Mouse (Mus musculus): ENCODE results near the gene Clmp.
"Not testable (repeated sequence)": the region's sequence is repeated elsewhere in the genome, so short reads cannot be mapped to it uniquely, and the experiment has no call there.

Gene Clmp

GRCm38 (mm10) chr9:40731591-40732048 lies 45.9 kb downstream of the Clmp start:
- no peak for DNase-seq (ENCODE audit: low spot score)

GRCm38 (mm10) chr9:40732302-40732701 lies 46.5 kb downstream of the Clmp start:
- DNase-seq (ENCODE audit: low spot score): no peak

DNA sequence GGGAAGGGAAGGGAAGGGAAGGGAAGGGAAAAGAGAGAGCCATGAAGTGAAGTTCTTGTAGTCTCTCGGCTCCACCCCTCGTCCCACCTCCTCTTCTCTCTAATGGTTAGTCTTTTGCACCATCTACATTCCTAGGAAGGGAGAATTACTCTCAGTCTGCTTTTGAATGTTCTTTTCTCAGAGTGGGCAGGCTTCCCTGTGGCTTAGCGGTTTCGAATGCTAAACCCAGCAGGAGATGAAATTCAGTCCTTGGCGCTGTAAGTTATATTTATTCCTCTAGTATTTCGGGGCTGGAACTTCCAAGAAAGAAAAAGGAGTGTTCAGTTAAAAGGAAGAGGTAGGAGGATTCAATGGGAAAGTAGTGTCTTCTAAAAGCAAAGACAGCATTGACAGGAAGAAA lies 51.4 kb downstream of the Clmp start:
- peak; percentile 30 for DNase-seq (ENCODE audit: low spot score)

DNA sequence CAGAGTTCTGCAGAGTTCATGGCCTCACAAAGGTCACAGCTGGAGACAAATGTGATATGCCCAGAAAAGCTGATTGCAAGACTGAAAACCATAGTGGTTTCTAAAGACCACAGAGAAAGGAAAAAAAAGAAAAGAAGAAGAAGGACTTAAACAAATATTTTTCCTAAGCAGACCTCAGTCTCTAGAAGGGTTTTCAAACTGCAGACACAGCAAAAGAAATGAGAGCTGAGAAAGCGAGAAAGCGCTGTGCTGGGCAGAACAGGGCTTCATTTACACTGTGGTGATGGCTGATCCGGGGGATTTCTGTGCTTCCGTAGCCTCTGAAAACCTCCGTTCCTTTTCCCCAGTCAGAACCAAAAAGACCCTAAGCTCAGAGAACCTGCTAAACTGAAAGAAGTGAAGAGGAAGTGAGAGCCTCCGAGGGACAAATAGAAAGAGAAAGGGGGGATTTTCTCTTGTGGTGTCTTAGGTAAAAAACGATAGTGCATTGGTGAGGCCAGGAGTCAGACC lies 57.8 kb downstream of the Clmp start:
- DNase-seq (ENCODE audit: low spot score): no peak

GRCm38 (mm10) chr9:40744233-40744632 lies 58.5 kb downstream of the Clmp start:
- no peak for DNase-seq (ENCODE audit: low spot score)

- DNase-seq (ENCODE audit: low spot score): no peak
These were observed 61.0 kb downstream of the Clmp start for GRCm38 (mm10) chr9:40746796-40747195.

GRCm38 (mm10) chr9:40747249-40747648 lies 61.5 kb downstream of the Clmp start:
- DNase-seq (ENCODE audit: low spot score): no peak

GRCm38 (mm10) chr9:40749832-40750620 lies 64.3 kb downstream of the Clmp start:
- DNase-seq (ENCODE audit: low spot score): no peak

GRCm38 (mm10) chr9:40751749-40752148 lies 66.0 kb downstream of the Clmp start:
- no peak for DNase-seq (ENCODE audit: low spot score)

GRCm38 (mm10) chr9:40756401-40756800 lies 70.6 kb downstream of the Clmp start:
- no peak for DNase-seq (ENCODE audit: low spot score)

GRCm38 (mm10) chr9:40757105-40757626 lies 71.4 kb downstream of the Clmp start:
- no peak for DNase-seq (ENCODE audit: low spot score)

- DNase-seq (ENCODE audit: low spot score): peak; percentile 84
These were observed 72.0 kb downstream of the Clmp start for GRCm38 (mm10) chr9:40757685-40758270.

DNA sequence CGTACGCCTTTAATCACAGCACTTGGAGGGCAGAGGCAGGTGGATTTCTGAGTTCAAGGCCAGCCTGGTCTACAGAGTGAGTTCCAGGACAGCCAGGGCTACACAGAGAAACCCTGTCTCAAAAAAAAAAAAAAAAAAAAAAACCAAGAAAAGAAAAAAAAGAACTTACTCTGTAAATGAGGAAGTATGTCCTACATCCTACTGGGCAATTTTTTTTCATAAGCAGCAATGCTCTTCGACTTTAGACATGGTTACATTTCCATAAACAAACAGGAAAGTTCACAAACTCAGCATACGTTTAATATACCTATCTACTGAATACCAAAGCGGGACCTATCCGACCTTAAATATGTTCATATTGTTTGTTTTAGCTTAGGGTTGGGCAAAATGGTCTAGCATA lies 76.6 kb downstream of the Clmp start:
- DNase-seq (ENCODE audit: low spot score): no peak

- DNase-seq (ENCODE audit: low spot score): no peak
These were observed 79.3 kb downstream of the Clmp start for GRCm38 (mm10) chr9:40764887-40765580.

- peak; percentile 64 for DNase-seq (ENCODE audit: low spot score)
These were observed 79.8 kb downstream of the Clmp start for GRCm38 (mm10) chr9:40765581-40765940.

DNA sequence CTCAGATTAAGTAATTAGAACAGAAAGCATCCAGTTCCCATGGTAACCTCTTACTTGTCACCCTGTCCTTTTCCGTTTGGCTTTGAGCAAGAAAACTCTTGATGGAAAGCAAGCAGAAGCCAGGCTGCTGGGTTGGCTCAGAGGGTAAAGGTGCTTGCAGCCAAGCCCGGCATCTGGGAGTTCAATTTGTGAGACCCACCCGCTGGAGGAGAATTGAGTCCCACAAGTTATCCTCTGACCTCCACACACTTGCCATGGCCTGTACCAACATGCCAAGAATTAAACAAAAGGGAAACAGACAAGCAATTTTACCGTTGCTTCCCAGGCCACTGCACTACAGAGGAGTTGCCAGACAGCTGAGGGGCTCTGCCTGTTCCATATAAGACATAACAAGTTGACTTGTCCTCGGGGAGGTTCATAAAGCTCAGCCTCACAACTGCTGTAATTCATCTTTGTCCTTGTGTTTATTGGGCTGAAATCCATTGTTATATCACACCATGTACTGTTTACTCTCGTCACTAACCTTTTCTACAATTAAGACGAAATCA lies 80.4 kb downstream of the Clmp start:
- DNase-seq (ENCODE audit: low spot score): no peak

- DNase-seq (ENCODE audit: low spot score): no peak
These were observed 82.2 kb downstream of the Clmp start for GRCm38 (mm10) chr9:40767946-40768345.

DNA sequence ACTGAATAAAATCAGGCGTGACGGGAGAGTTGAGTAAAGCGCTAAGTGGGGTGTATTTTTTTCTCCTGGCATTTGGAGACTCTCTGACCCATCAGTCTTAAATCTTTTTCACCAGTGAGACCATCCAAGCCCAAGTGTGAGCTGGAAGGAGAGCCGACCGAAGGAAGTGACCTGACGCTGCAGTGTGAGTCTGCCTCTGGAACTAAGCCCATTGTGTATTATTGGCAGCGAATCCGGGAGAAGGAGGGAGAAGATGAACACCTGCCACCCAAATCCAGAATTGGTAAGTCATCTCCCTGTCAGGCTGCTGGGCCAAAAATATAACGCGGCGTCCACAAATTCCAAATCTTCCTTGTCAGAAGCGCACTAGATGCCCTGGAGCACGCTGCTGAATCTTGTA lies 86.5 kb downstream of the Clmp start:
- DNase-seq (ENCODE audit: low spot score): no peak

DNA sequence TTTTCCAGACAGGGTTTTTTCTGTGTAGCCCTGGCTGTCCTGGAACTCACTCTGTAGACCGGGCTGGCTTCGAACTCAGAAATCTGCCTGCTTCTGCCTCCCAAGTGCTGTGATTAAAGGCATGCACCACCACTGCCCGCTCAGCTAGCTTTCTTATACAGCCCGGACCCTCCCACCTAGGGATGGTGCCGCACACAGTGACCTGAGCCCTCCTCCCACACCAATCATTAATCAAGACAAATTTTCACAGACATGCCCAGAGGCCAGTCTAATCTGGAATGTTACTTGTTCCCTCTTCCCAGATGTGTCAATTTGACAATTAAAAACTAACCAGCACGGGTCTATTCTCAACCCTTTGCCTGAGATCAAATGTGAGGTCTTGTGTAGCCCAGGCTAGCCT lies 87.4 kb downstream of the Clmp start:
- DNase-seq (ENCODE audit: low spot score): not testable (repeated sequence)

- no peak for DNase-seq (ENCODE audit: low spot score)
These were observed 88.1 kb downstream of the Clmp start for GRCm38 (mm10) chr9:40773869-40774268.

DNA sequence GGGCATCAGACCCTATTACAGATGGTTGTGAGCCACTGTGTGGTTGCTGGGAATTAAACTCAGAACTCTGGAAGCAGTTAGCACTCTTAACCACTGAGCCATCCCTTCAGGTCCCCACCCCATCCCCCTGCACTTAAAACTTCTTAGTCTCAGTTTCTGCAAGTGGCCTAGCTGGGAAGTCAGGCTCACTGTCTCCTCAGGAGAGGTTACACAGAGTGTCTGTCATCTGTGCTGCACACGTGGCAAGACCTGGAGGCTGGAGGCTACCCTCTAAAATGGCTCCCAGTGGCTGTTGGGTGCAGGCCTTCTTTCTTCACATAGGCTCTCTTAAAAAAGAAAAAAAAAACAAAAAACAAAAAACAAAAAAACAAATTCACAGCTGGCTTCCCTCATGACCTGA lies 90.3 kb downstream of the Clmp start:
- no peak for DNase-seq (ENCODE audit: low spot score)

DNA sequence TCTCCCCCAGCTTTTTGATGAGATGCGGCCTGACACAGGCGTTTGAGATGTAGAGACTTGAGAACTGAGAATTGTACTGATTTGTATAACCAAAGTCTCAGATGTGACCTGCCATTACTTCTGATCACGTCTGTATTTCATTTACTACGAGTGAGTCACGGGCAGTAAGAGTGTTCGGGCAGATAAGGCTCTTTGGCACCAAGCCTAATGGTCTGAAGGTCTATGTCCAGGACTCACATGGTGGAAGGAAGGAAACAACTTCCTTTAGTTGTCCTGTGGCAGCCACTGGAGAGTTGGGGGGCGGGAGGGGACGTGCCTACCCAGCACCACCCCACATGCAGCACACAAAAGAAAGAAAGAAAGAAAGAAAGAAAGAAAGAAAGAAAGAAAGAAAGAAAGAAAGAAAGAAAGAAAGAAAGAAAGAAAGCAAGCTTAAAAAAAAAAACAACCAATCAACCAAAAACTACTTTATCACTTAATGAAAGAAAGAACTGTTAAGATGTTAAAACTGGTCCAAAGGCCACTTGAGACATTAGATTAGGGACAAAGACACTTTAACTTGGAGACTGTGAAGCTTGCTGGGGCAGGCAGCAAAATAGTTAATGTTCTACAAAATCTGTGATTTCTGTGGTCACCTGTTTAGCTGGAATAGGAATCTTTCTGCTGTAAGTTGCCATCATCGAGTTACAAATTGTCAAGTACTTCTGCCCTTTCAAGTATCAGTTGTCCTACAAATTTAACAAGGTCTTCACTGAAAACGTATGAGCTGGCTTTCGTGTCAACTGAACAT lies 90.9 kb downstream of the Clmp start:
- DNase-seq (ENCODE audit: low spot score): no peak

Measured in left cerebral cortex, adult 11 months (tissue).